Mouse (Mus musculus) liver, adult 2 months (tissue): ENCODE measurements around the gene Sema3a.

Source experiments
- CTCF ChIP-seq: fragments of 200-500 bp; IDR thresholded peaks from 2 replicates; pipeline ENCODE4 v1.5.1; 2011; ENCODE audit warnings: low read depth, low read length, control low read depth
- POLR2A ChIP-seq: fragments of 200-500 bp; IDR thresholded peaks from 2 replicates; pipeline ENCODE4 v1.6.1; 2011; ENCODE audit warnings: low read length, control low read depth; ENCODE audit not compliant: insufficient read depth; ENCODE audit errors: extremely low read depth

DNA sequence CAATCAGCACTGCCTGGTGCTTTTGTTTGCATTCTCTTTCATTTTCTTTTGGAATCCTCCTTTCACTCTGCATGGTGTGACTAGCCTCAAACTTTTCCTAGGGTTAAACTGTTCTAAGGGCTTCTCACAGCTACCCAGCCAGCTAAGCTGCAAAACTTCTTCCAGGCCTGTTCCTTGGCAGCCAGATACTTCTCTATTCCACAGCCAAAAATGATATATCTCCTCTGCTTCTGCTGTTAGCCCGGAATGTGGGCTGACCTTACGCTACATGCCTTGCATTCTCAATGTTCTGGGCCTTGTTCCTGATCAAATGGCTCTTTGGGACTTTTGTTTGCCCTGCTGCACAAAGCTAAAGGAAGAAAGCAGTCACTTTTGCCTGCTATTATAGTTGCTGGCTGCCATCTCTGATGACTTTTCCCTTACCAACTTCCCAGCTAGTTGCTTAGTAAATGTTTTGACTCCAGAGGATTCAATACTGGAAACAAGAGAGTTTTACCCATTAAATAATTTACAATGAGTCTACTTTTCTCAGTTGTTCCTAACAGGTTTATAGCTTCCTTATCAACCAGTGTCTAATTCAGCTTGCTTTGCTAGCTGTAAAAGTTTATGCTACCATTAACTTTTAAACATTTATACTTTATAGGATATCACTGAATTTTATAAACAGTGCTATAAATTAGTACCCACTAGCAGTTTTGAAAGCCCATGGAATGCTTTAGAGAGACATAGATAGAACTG lies 422.4 kb downstream of the Sema3a start:
- TF ChIP-seq POLR2A, result no peak
- no peak for TF ChIP-seq CTCF
